Mouse (Mus musculus) kidney, adult 9 months (tissue): ENCODE measurements around the gene Tex12.
A peak's percentile ranks its signal among the peaks of the same experiment; 100 is the strongest.

Experiments used
- DNase-seq: peaks from one replicate; pipeline ENCODE4 v3.0.0; 2022

Gene Tex12

GRCm38 (mm10) chr9:50554241-50555093 is 6.7 kb downstream of the Tex12 start, which contains the start of gene Il18:
Il18 (plus strand) TSS chr9:50554827.
- DNase-seq, result peak; percentile 53

- no peak for DNase-seq
Observed at GRCm38 (mm10) chr9:50553547-50553946, 7.6 kb downstream of the Tex12 start.

- DNase-seq, result no peak
Observed at GRCm38 (mm10) chr9:50552206-50552605, 8.9 kb downstream of the Tex12 start.

GRCm38 (mm10) chr9:50548936-50549335 is 12.2 kb downstream of the Tex12 start:
- DNase-seq, result peak; percentile 72

GRCm38 (mm10) chr9:50547859-50548478 is 13.2 kb downstream of the Tex12 start:
- DNase-seq, result no peak

- no peak for DNase-seq
Observed at GRCm38 (mm10) chr9:50542401-50542800, 18.7 kb downstream of the Tex12 start.

- no peak for DNase-seq
Observed at GRCm38 (mm10) chr9:50540170-50540569, 21.0 kb downstream of the Tex12 start.

GRCm38 (mm10) chr9:50537295-50537694 is 23.8 kb downstream of the Tex12 start:
- no peak for DNase-seq

- no peak for DNase-seq
Observed at GRCm38 (mm10) chr9:50536603-50537135, 24.5 kb downstream of the Tex12 start.

GRCm38 (mm10) chr9:50535930-50536329 is 25.2 kb downstream of the Tex12 start:
- DNase-seq, result peak; percentile 51

- peak; percentile 72 for DNase-seq
Observed at GRCm38 (mm10) chr9:50533791-50534190, 27.3 kb downstream of the Tex12 start.

GRCm38 (mm10) chr9:50533328-50533727 is 27.8 kb downstream of the Tex12 start:
- no peak for DNase-seq

GRCm38 (mm10) chr9:50530890-50531289 is 30.2 kb downstream of the Tex12 start:
- peak; percentile 53 for DNase-seq

- DNase-seq, result peak; percentile 98
Observed at GRCm38 (mm10) chr9:50528293-50528892, 32.7 kb downstream of the Tex12 start, which contains the start of gene Pts. Pts (minus strand) TSS chr9:50528724.

GRCm38 (mm10) chr9:50527860-50528259 is 33.3 kb downstream of the Tex12 start:
- no peak for DNase-seq

- DNase-seq, result no peak
Observed at GRCm38 (mm10) chr9:50525585-50525984, 35.5 kb downstream of the Tex12 start.

GRCm38 (mm10) chr9:50524936-50525335 is 36.2 kb downstream of the Tex12 start:
- DNase-seq, result no peak

GRCm38 (mm10) chr9:50522574-50522973 is 38.6 kb downstream of the Tex12 start:
- DNase-seq, result no peak

GRCm38 (mm10) chr9:50521562-50521961 is 39.6 kb downstream of the Tex12 start:
- no peak for DNase-seq

- no peak for DNase-seq
Observed at GRCm38 (mm10) chr9:50520748-50521147, 40.4 kb downstream of the Tex12 start.

- DNase-seq, result no peak
Observed at GRCm38 (mm10) chr9:50518781-50519180, 42.3 kb downstream of the Tex12 start.

- no peak for DNase-seq
Observed at GRCm38 (mm10) chr9:50515462-50515861, 45.7 kb downstream of the Tex12 start.

GRCm38 (mm10) chr9:50507570-50507969 is 53.6 kb downstream of the Tex12 start:
- no peak for DNase-seq
